ENCODE assay signal across 9 mouse cellular contexts in genomic region chr12:82339221-82339861, GRCm38 (mm10).
A peak's percentile ranks its signal among the peaks of the same experiment; 100 is the strongest.
DNase-seq lines count a peak whose midpoint lies in the region; ATAC-seq and TF ChIP-seq lines count a peak whose summit lies in the region.
"Had no signal": no experiment of that assay in that cellular context is flagged by ENCODE, and none has a peak within 500 bp of the region (broad histone marks: within the 10 kb centered on the region; RNA-seq: fewer than 3 reads in every experiment).

No protein-coding gene starts in this region.

- H3K27me3 ChIP-seq in heart, embryonic 12.5 days (replicated peaks) = no peaks in the 10 kb centered on the region
- no peaks in the 10 kb centered on the region for H3K27me3 ChIP-seq in lung, embryonic 16.5 days (ENCODE audit: control insufficient read depth, insufficient read depth, low read depth, low read length)
- H3K27me3 ChIP-seq in thymus, adult 2 months (ENCODE audit: control insufficient read depth, insufficient read depth, low read length) = no peaks in the 10 kb centered on the region

- H3K27ac ChIP-seq in heart, embryonic 12.5 days (ENCODE audit: poor library complexity, severe bottlenecking) = peak overlapping the region; percentile 36
- peak overlapping the region; percentile 57 for H3K27ac ChIP-seq in lung, embryonic 16.5 days (ENCODE audit: low read length)
- H3K27ac ChIP-seq in thymus, adult 2 months (ENCODE audit: control insufficient read depth, insufficient read depth, low read length) = no peak overlapping the region
- H3K27ac ChIP-seq: liver, embryonic 14.5 days had no signal

- DNase-seq in cerebellum, adult 11-12 months = peak; percentile 32
- DNase-seq in embryo, embryonic 11 days = peak; percentile 31
- DNase-seq in kidney, postnatal 36 days = peak; percentile 28 to 29
- DNase-seq in right cerebral cortex, postnatal 36 days (ENCODE audit: low spot score in 2 of 2) = peak; percentile 62 to 71
- no peak for DNase-seq in gastrocnemius, adult 18-20 months (ENCODE audit: low spot score)
- no peak for DNase-seq in thymus, adult 2 months

- 18% methylated on average over 18 of the region's 18 CpGs for WGBS in heart, embryonic 12.5 days
- WGBS in lung, embryonic 16.5 days = 22% methylated on average over 18 of the region's 18 CpGs
- 54% methylated on average over 18 of the region's 18 CpGs for WGBS in thymus, adult 2 months

- peak overlapping the region; percentile 3; the same call in 1 of the 2 replicates for H3K9ac ChIP-seq in heart, embryonic 12.5 days
- peak overlapping the region; percentile 1 for H3K9ac ChIP-seq in lung, embryonic 16.5 days (ENCODE audit: low read length)
- H3K9ac ChIP-seq: liver, embryonic 14.5 days had no signal

- ATAC-seq in heart, embryonic 12.5 days (ENCODE audit: insufficient number of reproducible peaks, low FRiP score) = no peak
- peak; percentile 88 for ATAC-seq in lung, embryonic 16.5 days (ENCODE audit: low read depth)

- H3K36me3 ChIP-seq in heart, embryonic 12.5 days = peaks cover 13% of the 10 kb centered on the region
- H3K36me3 ChIP-seq in lung, embryonic 16.5 days (ENCODE audit: control insufficient read depth, insufficient read depth, low read length) = peaks cover 2% of the 10 kb centered on the region; the same call in 1 of the 2 replicates
- no peaks in the 10 kb centered on the region for H3K36me3 ChIP-seq in thymus, adult 2 months (ENCODE audit: control insufficient read depth, insufficient read depth, low read length)

- H3K9me3 ChIP-seq in heart, embryonic 12.5 days (replicated peaks) = no peaks in the 10 kb centered on the region
- H3K9me3 ChIP-seq in lung, embryonic 16.5 days (ENCODE audit: control insufficient read depth, low read length) = no peaks in the 10 kb centered on the region

- peak overlapping the region; percentile 68 for H3K4me2 ChIP-seq in heart, embryonic 12.5 days
- peak overlapping the region; percentile 49 for H3K4me2 ChIP-seq in lung, embryonic 16.5 days (ENCODE audit: low read depth, low read length)

- no peak for TF ChIP-seq POLR2A in thymus, adult 2 months (IDR thresholded peaks at IDR 0.05; ENCODE audit: control insufficient read depth, extremely low read depth, insufficient read depth, low read length, poor library complexity)

- TF ChIP-seq CTCF in thymus, adult 2 months (IDR thresholded peaks at IDR 0.05; ENCODE audit: borderline replicate concordance, control insufficient read depth, extremely low read depth, insufficient read depth, low read length, poor library complexity) = no peak

- H3K4me1 ChIP-seq in heart, embryonic 12.5 days (replicated peaks) = peaks cover 32% of the 10 kb centered on the region
- peaks cover 4% of the 10 kb centered on the region; the same call in 1 of the 2 replicates for H3K4me1 ChIP-seq in lung, embryonic 16.5 days (replicated peaks; ENCODE audit: control insufficient read depth, insufficient read depth, low read length)
- peaks cover 9% of the 10 kb centered on the region; the same call in 1 of the 2 replicates for H3K4me1 ChIP-seq in thymus, adult 2 months (replicated peaks; ENCODE audit: control insufficient read depth, insufficient read depth, low read length)

- peak overlapping the region; percentile 32 for H3K4me3 ChIP-seq in heart, embryonic 12.5 days
- peak overlapping the region; percentile 27 for H3K4me3 ChIP-seq in lung, embryonic 16.5 days (ENCODE audit: low read length)
- H3K4me3 ChIP-seq in thymus, adult 2 months (ENCODE audit: control insufficient read depth, insufficient read depth, low read length) = no peak overlapping the region

Comparison
In these comparisons a context has a peak if more than half of its experiments do, and no peak if none do; other contexts are left out.
1. DNase-seq: peak in cerebellum, adult 11-12 months (single experiment), embryo, embryonic 11 days (single experiment), kidney, postnatal 36 days (2 of 2) and right cerebral cortex, postnatal 36 days (2 of 2); none in gastrocnemius, adult 18-20 months (single experiment) and thymus, adult 2 months (single experiment).